Mouse (Mus musculus) ovary, postnatal 10 days (tissue): ENCODE measurements around the gene Olfr1000.
"Not testable (repeated sequence)": the region's sequence is repeated elsewhere in the genome, so short reads cannot be mapped to it uniquely, and the experiment has no call there.

Experiments
- DNase-seq: peaks from one replicate; pipeline ENCODE4 v3.0.0; 2022; ENCODE audit warnings: low spot score

Gene Olfr1000

DNA sequence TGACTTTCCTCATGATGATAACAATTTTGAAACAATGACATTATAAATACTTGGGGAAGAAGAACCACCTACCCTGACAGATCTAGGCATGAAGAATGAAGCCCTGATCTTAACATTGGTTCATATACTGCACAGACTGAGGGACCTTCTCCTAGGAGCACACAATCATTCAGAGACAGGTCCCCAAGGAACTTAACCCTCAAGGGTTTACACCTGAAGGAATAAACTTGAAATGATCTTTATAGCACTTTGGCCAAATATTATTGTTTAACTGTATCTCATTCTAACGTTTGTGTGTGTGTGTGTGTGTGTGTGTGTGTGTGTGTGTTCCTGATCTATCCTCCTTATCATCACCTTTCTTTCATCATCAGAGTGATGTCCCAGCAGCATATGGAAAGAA is at the start of gene Olfr1000:
TSS of gene Olfr1000 (minus strand) at position 101 of the 400 bp plus-strand sequence.
- no peak for DNase-seq

GRCm38 (mm10) chr2:85650604-85651003 is 38.9 kb upstream of the Olfr1000 start, which contains the start of gene Olfr1002:
Gene Olfr1002, minus strand, starts transcription at chr2:85650704.
- no peak for DNase-seq

GRCm38 (mm10) chr2:85588648-85589047 is 23.1 kb downstream of the Olfr1000 start, which contains the start of gene Olfr998:
Gene Olfr998, plus strand, starts transcription at chr2:85588948.
- not testable (repeated sequence) for DNase-seq

- no peak for DNase-seq
Observed at GRCm38 (mm10) chr2:85578915-85579314, 32.8 kb downstream of the Olfr1000 start, which contains the start of gene Olfr996. Gene Olfr996, plus strand, starts transcription at chr2:85579215.

- DNase-seq, result no peak
Observed at GRCm38 (mm10) chr2:85561187-85561586, 50.5 kb downstream of the Olfr1000 start.

- DNase-seq, result no peak
Observed at GRCm38 (mm10) chr2:85560226-85560625, 51.5 kb downstream of the Olfr1000 start.
